Mouse (Mus musculus) midbrain, embryonic 14.5 days (tissue): Measurements from ENCODE around the gene Bpi. TPM values are rescaled to one million over a fixed set of nuclear protein-coding genes. Genes with fewer than 3 reads are reported as not detected.

ENCODE experiments used
- ATAC-seq: fragments of 200-750 bp; cut with Nextera tagmentation; 2 replicates; pipeline ENCODE4 v1.8.0; 2017; ENCODE audit warnings: moderate number of reproducible peaks, moderate library complexity; ENCODE audit not compliant: low FRiP score, low TSS enrichment
- DNase-seq: peaks from one replicate; pipeline ENCODE4 v3.0.0-alpha.2; 2015
- H3K27ac ChIP-seq: fragments of 300-500 bp; sonication (generic); replicated peaks from 2 replicates; pipeline ENCODE4 v1.5.1; 2014; ENCODE audit warnings: mild to moderate bottlenecking, low read depth, low read length, moderate library complexity
- H3K27me3 ChIP-seq: fragments of 300-500 bp; sonication (generic); 2 replicates; pipeline ENCODE4 v1.6.1; 2014; ENCODE audit warnings: low read length, control low read depth, mixed read lengths; ENCODE audit not compliant: control insufficient read depth, insufficient read depth
- H3K36me3 ChIP-seq: fragments of 300-500 bp; sonication (generic); 2 replicates; pipeline ENCODE4 v1.6.1; 2014; ENCODE audit warnings: low read length, control low read depth; ENCODE audit not compliant: control insufficient read depth, insufficient read depth
- H3K4me1 ChIP-seq: fragments of 300-500 bp; sonication (generic); 2 replicates; pipeline ENCODE4 v1.6.1; 2014; ENCODE audit warnings: mild to moderate bottlenecking, antibody characterized with exemption, low read length, control low read depth; ENCODE audit not compliant: control insufficient read depth, insufficient read depth
- H3K4me2 ChIP-seq: fragments of 300-500 bp; sonication (generic); 2 replicates; pipeline ENCODE4 v1.6.1; 2014; ENCODE audit warnings: mild to moderate bottlenecking, low read length, moderate library complexity
- H3K4me3 ChIP-seq: fragments of 300-500 bp; sonication (generic); replicated peaks from 2 replicates; pipeline ENCODE4 v1.5.1; 2014; ENCODE audit warnings: low read depth, low read length
- H3K9ac ChIP-seq: fragments of 300-500 bp; sonication (generic); replicated peaks from 2 replicates; pipeline ENCODE4 v1.6.1; 2014; ENCODE audit warnings: mild to moderate bottlenecking, low read length, moderate library complexity
- H3K9me3 ChIP-seq: fragments of 300-500 bp; sonication (generic); 2 replicates; pipeline ENCODE4 v1.6.1; 2016; ENCODE audit warnings: low read length, control low read depth, mixed read lengths; ENCODE audit not compliant: control insufficient read depth
- WGBS: fragments of 180-500 bp; shearing (Covaris S2); extraction: QIAGEN DNeasy Blood & Tissue Kit; methylation state at CpG from one replicate; pipeline ENCODE4 v1.1.7; 2014; 5-methylcytosine and 5-hydroxymethylcytosine counted together
- polyA plus RNA-seq: library from polyadenylated mRNA; unstranded; fragments of >200 nt; fragmentation: Nextera tagmentation; extraction: Ambion mirVana; gene quantifications from 2 replicates; pipeline ENCODE4 v1.2.1, GENCODE M21; 2014

The Bpi gene
- polyA plus RNA-seq, 1 experiment from 2014 or later, result not detected

DNA sequence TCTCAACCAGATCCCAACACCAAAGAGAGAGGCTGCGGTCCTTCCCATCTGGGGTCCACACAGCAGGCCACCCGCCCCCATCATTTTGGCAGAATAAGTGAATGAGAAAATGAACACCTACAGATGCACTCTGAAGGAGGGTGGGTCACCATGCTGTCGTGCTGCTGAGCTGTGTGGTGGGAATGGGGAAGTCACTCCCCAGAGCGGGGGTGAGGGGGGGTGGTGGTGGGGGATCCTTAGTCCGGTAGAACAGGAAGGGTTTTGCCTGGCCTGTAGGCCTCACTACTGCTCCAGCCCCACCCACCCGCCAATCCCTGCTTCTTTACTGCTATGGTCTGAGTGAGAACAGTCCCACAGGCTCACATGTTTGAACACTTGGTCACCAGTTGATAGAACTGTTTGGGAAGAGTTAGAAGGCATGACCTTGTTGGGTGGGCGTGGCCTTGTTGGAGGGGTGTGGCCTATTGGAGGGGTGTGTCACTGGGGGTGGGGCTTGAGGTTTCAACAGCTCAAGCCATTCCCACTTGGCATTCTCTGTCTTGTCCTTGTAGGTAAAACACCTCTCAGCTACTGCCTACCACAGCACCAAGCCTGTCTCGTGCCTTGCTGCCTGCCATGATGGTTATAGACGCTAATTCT, 36.3 kb upstream of the Bpi start:
- no peaks in the 10 kb centered on the region for H3K4me1 ChIP-seq
- H3K27ac ChIP-seq, result no peak overlapping the region
- no peaks in the 10 kb centered on the region for H3K9me3 ChIP-seq
- no peaks in the 10 kb centered on the region for H3K27me3 ChIP-seq
- no peak overlapping the region for H3K4me3 ChIP-seq
- H3K36me3 ChIP-seq, result no peaks in the 10 kb centered on the region
- ATAC-seq, result no peak
- no peak for DNase-seq
- H3K4me2 ChIP-seq, result no peak overlapping the region
- no peak overlapping the region for H3K9ac ChIP-seq
- 89% methylated on average over 9 of the region's 9 CpGs for WGBS

DNA sequence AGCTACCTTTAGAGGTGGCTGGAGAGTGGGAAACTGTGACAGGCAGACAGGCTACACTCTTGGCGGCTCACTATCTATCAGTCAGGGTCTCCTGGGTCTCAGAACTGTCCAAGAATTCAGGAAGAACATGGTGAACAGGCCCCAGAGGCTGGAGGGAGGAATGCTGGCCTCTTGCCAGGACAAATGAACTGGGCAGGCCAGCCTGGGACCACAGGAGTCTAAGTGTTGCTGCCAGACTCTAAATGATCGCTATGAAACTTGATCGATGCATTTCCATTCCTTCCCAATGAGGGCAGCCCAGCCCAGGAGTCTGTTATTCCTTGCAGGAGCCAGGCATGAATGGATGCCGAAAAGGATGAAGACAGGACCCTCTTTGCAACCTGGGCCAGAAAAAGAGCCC, 35.2 kb upstream of the Bpi start:
- WGBS, result 71% methylated on average over 4 of the region's 4 CpGs
- Histone ChIP-seq H3K27ac (no peak overlapping the region), H3K9ac (no peak overlapping the region), H3K36me3 (no peaks in the 10 kb centered on the region), H3K4me3 (no peak overlapping the region), H3K4me1 (no peaks in the 10 kb centered on the region), H3K4me2 (no peak overlapping the region), H3K27me3 (no peaks in the 10 kb centered on the region), H3K9me3 (no peaks in the 10 kb centered on the region)
- ATAC-seq (no peak), DNase-seq (no peak)

GRCm38 (mm10) chr2:158223497-158223896, 34.4 kb upstream of the Bpi start:
- Histone ChIP-seq H3K4me1 (no peaks in the 10 kb centered on the region), H3K27ac (no peak overlapping the region), H3K4me2 (no peak overlapping the region), H3K27me3 (no peaks in the 10 kb centered on the region), H3K9ac (no peak overlapping the region), H3K9me3 (no peaks in the 10 kb centered on the region), H3K4me3 (no peak overlapping the region), H3K36me3 (no peaks in the 10 kb centered on the region)
- ATAC-seq, result no peak
- DNase-seq, result no peak
- 90% methylated on average over 3 of the region's 3 CpGs for WGBS

DNA sequence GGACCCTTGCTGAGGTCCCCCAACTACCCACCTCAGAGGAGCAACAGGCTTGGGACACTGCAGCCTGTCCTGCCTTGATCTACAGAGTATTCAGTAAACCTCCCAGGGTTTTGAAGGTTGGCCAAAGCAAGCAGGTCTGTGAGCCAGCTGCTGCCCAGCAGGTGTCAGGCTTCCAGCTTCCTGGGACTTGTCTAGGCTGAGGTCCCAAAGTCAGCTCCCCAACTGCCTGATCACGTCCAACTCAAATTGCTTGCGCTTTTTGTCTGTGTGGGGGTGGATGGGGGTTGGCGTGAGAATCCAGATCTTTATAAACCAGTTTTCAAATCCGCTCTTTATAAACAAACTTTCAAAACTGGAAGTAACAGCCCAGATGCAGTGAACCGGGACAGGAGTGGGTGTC, 32.6 kb upstream of the Bpi start:
- DNase-seq (no peak), ATAC-seq (no peak)
- H3K9me3 ChIP-seq, result no peaks in the 10 kb centered on the region
- H3K4me2 ChIP-seq, result no peak overlapping the region
- H3K4me1 ChIP-seq, result peaks cover 8% of the 10 kb centered on the region; the same call in 1 of the 2 replicates
- 78% methylated on average over 5 of the region's 5 CpGs for WGBS
- H3K4me3 ChIP-seq, result no peak overlapping the region
- H3K27ac ChIP-seq, result no peak overlapping the region
- no peaks in the 10 kb centered on the region for H3K27me3 ChIP-seq
- no peaks in the 10 kb centered on the region for H3K36me3 ChIP-seq
- H3K9ac ChIP-seq, result no peak overlapping the region

- Histone ChIP-seq H3K9ac (peak within 1 kb of the TSS; percentile 65), H3K36me3 (no peaks in the 10 kb centered on the region), H3K4me3 (peak within 1 kb of the TSS; percentile 39), H3K9me3 (no peaks in the 10 kb centered on the region), H3K4me1 (peaks cover 10% of the 10 kb centered on the region; the same call in 1 of the 2 replicates), H3K27me3 (no peaks in the 10 kb centered on the region), H3K4me2 (peak within 1 kb of the TSS; percentile 90), H3K27ac (peak within 1 kb of the TSS; percentile 60)
- ATAC-seq (peak; percentile 77), DNase-seq (peak; percentile 75)
- under 1% methylated on average over 40 of the region's 55 CpGs for WGBS
Observed at GRCm38 (mm10) chr2:158228670-158229502, 29.0 kb upstream of the Bpi start, which contains the start of gene D630003M21Rik. D630003M21Rik (minus strand) TSS chr2:158229222.

GRCm38 (mm10) chr2:158229503-158229892, 28.4 kb upstream of the Bpi start:
- Histone ChIP-seq H3K9me3 (no peaks in the 10 kb centered on the region), H3K36me3 (no peaks in the 10 kb centered on the region), H3K4me1 (peaks cover 10% of the 10 kb centered on the region; the same call in 1 of the 2 replicates), H3K27me3 (no peaks in the 10 kb centered on the region), H3K27ac (peak overlapping the region; percentile 60), H3K4me2 (peak overlapping the region; percentile 90), H3K4me3 (peak overlapping the region; percentile 39), H3K9ac (peak overlapping the region; percentile 65)
- WGBS, result 25% methylated on average over 7 of the region's 7 CpGs
- ATAC-seq (no peak), DNase-seq (peak; percentile 14)

DNA sequence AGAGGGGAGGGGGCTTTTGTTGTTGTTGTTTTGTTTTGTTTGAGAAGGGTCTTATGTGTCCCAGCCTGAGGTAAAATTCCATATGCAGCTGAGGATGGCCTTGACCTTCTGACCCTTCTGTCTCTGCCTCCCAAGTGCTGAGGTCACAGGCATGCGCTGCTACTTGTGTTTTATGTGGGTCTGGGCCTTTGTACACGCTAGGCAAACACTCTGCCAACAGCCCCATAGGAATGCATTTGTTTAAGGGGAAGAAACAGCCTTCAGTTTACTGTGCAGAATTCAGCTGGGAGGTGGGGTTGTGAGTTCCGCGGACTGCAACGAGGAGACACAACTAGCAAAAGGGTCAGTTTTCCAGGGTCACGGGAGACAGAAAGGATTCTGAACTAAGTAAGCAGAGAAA, 27.3 kb upstream of the Bpi start:
- no peak overlapping the region for H3K9ac ChIP-seq
- H3K4me2 ChIP-seq, result no peak overlapping the region
- no peak overlapping the region for H3K4me3 ChIP-seq
- 21% methylated on average over 6 of the region's 6 CpGs for WGBS
- H3K4me1 ChIP-seq, result peaks cover 10% of the 10 kb centered on the region; the same call in 1 of the 2 replicates
- H3K27ac ChIP-seq, result no peak overlapping the region
- no peaks in the 10 kb centered on the region for H3K9me3 ChIP-seq
- ATAC-seq (no peak), DNase-seq (peak; percentile 20)
- no peaks in the 10 kb centered on the region for H3K36me3 ChIP-seq
- no peaks in the 10 kb centered on the region for H3K27me3 ChIP-seq

- ATAC-seq (no peak), DNase-seq (no peak)
- WGBS, result 23% methylated on average over 5 of the region's 5 CpGs
- Histone ChIP-seq H3K9me3 (no peaks in the 10 kb centered on the region), H3K4me3 (no peak overlapping the region), H3K27ac (no peak overlapping the region), H3K36me3 (no peaks in the 10 kb centered on the region), H3K4me1 (peaks cover 10% of the 10 kb centered on the region; the same call in 1 of the 2 replicates), H3K4me2 (no peak overlapping the region), H3K9ac (no peak overlapping the region), H3K27me3 (no peaks in the 10 kb centered on the region)
Observed at GRCm38 (mm10) chr2:158231071-158231470, 26.8 kb upstream of the Bpi start.
